20 mouse cellular contexts compared by ENCODE assay signal in genomic region chr14:122852506-122853057, GRCm38 (mm10).
DNase-seq lines count a peak whose midpoint lies in the region; ATAC-seq and TF ChIP-seq lines count a peak whose summit lies in the region.
"Had no signal": no experiment of that assay in that cellular context is flagged by ENCODE, and none has a peak within 500 bp of the region (broad histone marks: within the 10 kb centered on the region; RNA-seq: fewer than 3 reads in every experiment).

No protein-coding gene starts in this region.

- no peak for ATAC-seq in hindbrain, postnatal 0 days
- ATAC-seq in hindbrain, embryonic 12.5 days (ENCODE audit: low FRiP score) = no peak
- 0 out of 2 replicates have a peak, but pooled peaks have one; percentile 2 for ATAC-seq in G1E (ENCODE audit: extremely low read depth, insufficient number of reproducible peaks, low FRiP score, poor library complexity, severe bottlenecking)
- peak; percentile 51 for ATAC-seq in megakaryocyte, adult 5-6 weeks (ENCODE audit: poor library complexity, severe bottlenecking)

- intact Hi-C loops in heart, postnatal 14 days (cut with DNase I) = no loop called here

- no peaks in the 10 kb centered on the region for H3K36me3 ChIP-seq in hindbrain, postnatal 0 days (ENCODE audit: insufficient read depth, low read length)
- H3K36me3 ChIP-seq in hindbrain, embryonic 12.5 days = no peaks in the 10 kb centered on the region
- H3K36me3 ChIP-seq in G1E (replicated peaks) = no peaks in the 10 kb centered on the region
- H3K36me3 ChIP-seq: embryonic facial prominence, embryonic 12.5 days; midbrain, embryonic 10.5 days had no signal

- no peak for DNase-seq in hindbrain, postnatal 0 days (ENCODE audit: low spot score)
- DNase-seq in G1E (ENCODE audit: low spot score) = no peak
- peak; percentile 39 for DNase-seq in thymus, postnatal 4 days
- no peak for DNase-seq in heart, postnatal 14 days
- no peak for DNase-seq in cerebellum, adult 11-12 months
- DNase-seq: adrenal gland, adult 8-10 months; B cell, adult 2 months; cerebellum, adult 18-20 months; cerebellum, postnatal 36 days; heart, adult 18-20 months; kidney, adult 9 months; kidney, postnatal 36 days; layer of hippocampus, postnatal 36 days; left cerebral cortex, postnatal 4 days; lung, adult 18-20 months; right cerebral cortex, postnatal 4 days had no signal

- H3K27ac ChIP-seq in hindbrain, postnatal 0 days = 0 out of 2 replicates have a peak overlapping the region, but pooled peaks have one; percentile 26
- no peak overlapping the region for H3K27ac ChIP-seq in hindbrain, embryonic 12.5 days
- H3K27ac ChIP-seq: embryonic facial prominence, embryonic 12.5 days; midbrain, embryonic 10.5 days had no signal

- H3K9ac ChIP-seq in hindbrain, postnatal 0 days (replicated peaks; ENCODE audit: low read length) = no peak overlapping the region
- H3K9ac ChIP-seq in hindbrain, embryonic 12.5 days = no peak overlapping the region; the same call in 1 of the 2 replicates
- H3K9ac ChIP-seq: embryonic facial prominence, embryonic 12.5 days had no signal

- 89% methylated on average over 5 of the region's 5 CpGs for WGBS in hindbrain, postnatal 0 days
- 86% methylated on average over 5 of the region's 5 CpGs for WGBS in hindbrain, embryonic 12.5 days

- H3K9me3 ChIP-seq in hindbrain, postnatal 0 days (ENCODE audit: low read length) = no peaks in the 10 kb centered on the region
- no peaks in the 10 kb centered on the region for H3K9me3 ChIP-seq in hindbrain, embryonic 12.5 days (replicated peaks)
- H3K9me3 ChIP-seq in G1E (replicated peaks) = no peaks in the 10 kb centered on the region
- H3K9me3 ChIP-seq: embryonic facial prominence, embryonic 12.5 days; midbrain, embryonic 10.5 days had no signal

- H3K4me1 ChIP-seq in hindbrain, postnatal 0 days (ENCODE audit: insufficient read depth, low read length) = no peaks in the 10 kb centered on the region
- no peaks in the 10 kb centered on the region for H3K4me1 ChIP-seq in hindbrain, embryonic 12.5 days
- peaks cover 3% of the 10 kb centered on the region; the same call in 1 of the 2 replicates for H3K4me1 ChIP-seq in G1E (ENCODE audit: insufficient read depth, low read depth, low read length)

- no peak overlapping the region for H3K4me3 ChIP-seq in hindbrain, postnatal 0 days (ENCODE audit: low read length)
- H3K4me3 ChIP-seq in hindbrain, embryonic 12.5 days = no peak overlapping the region
- no peak overlapping the region for H3K4me3 ChIP-seq in G1E (ENCODE audit: low read depth, low read length)
- H3K4me3 ChIP-seq: embryonic facial prominence, embryonic 12.5 days; midbrain, embryonic 10.5 days had no signal

- H3K4me2 ChIP-seq in hindbrain, postnatal 0 days (ENCODE audit: low read depth, low read length) = no peak overlapping the region
- H3K4me2 ChIP-seq in hindbrain, embryonic 12.5 days (replicated peaks) = no peak overlapping the region
- H3K4me2 ChIP-seq: embryonic facial prominence, embryonic 12.5 days had no signal

- no peak for TF ChIP-seq CTCF in hindbrain, postnatal 0 days (IDR thresholded peaks at IDR 0.05; ENCODE audit: low read depth)
- no peak for TF ChIP-seq CTCF in G1E (IDR thresholded peaks at IDR 0.05; ENCODE audit: low read depth, low read length)

- no peaks in the 10 kb centered on the region for H3K27me3 ChIP-seq in hindbrain, postnatal 0 days (ENCODE audit: insufficient read depth, low read length)
- H3K27me3 ChIP-seq in hindbrain, embryonic 12.5 days = no peaks in the 10 kb centered on the region
- no peaks in the 10 kb centered on the region for H3K27me3 ChIP-seq in G1E (ENCODE audit: insufficient read depth, low read length)
- H3K27me3 ChIP-seq: embryonic facial prominence, embryonic 12.5 days had no signal

Comparison
In these comparisons a context has a peak if more than half of its experiments do, and no peak if none do; other contexts are left out.
1. ATAC-seq: peak in G1E (single experiment) and megakaryocyte, adult 5-6 weeks (single experiment); none in hindbrain, postnatal 0 days (single experiment) and hindbrain, embryonic 12.5 days (single experiment).